Mouse (Mus musculus): ENCODE data around the gene Kiz. TPM values are rescaled to one million over a fixed set of nuclear protein-coding genes. Genes with fewer than 3 reads are reported as not detected.

Gene Kiz
- polyA plus RNA-seq, 1 experiment from 2014 or later = 26.9 TPM

- DNase-seq (ENCODE audit: low spot score) = peak; percentile 61
- Histone ChIP-seq H3K27me3 (replicated peaks; ENCODE audit: control insufficient read depth, insufficient read depth, low read length) (peaks cover 98% of the 10 kb centered on the region), H3K27ac (ENCODE audit: low read depth) (no peak overlapping the region), H3K36me3 (ENCODE audit: control insufficient read depth, insufficient read depth, low read length) (no peaks in the 10 kb centered on the region), H3K9ac (ENCODE audit: low read length) (no peak overlapping the region), H3K4me2 (ENCODE audit: low read length) (no peak overlapping the region), H3K4me1 (replicated peaks; ENCODE audit: control insufficient read depth, insufficient read depth, low read length) (no peaks in the 10 kb centered on the region), H3K9me3 (ENCODE audit: control insufficient read depth, low read length) (no peaks in the 10 kb centered on the region), H3K4me3 (ENCODE audit: low read depth, low read length) (no peak overlapping the region)
- ATAC-seq (replicated peaks; ENCODE audit: low FRiP score, low TSS enrichment, low read depth) = no peak
- WGBS = 5% methylated on average over 31 of the region's 31 CpGs
Observed at GRCm38 (mm10) chr2:146833222-146834063, 22.2 kb upstream of the Kiz start.

GRCm38 (mm10) chr2:146834064-146834313, 21.7 kb upstream of the Kiz start:
- Histone ChIP-seq H3K9ac (ENCODE audit: low read length) (no peak overlapping the region), H3K27ac (ENCODE audit: low read depth) (no peak overlapping the region), H3K4me1 (replicated peaks; ENCODE audit: control insufficient read depth, insufficient read depth, low read length) (no peaks in the 10 kb centered on the region), H3K4me2 (ENCODE audit: low read length) (0 out of 2 replicates have a peak overlapping the region, but pooled peaks have one; percentile 22), H3K27me3 (replicated peaks; ENCODE audit: control insufficient read depth, insufficient read depth, low read length) (peaks cover 98% of the 10 kb centered on the region), H3K4me3 (ENCODE audit: low read depth, low read length) (no peak overlapping the region), H3K9me3 (ENCODE audit: control insufficient read depth, low read length) (no peaks in the 10 kb centered on the region), H3K36me3 (ENCODE audit: control insufficient read depth, insufficient read depth, low read length) (no peaks in the 10 kb centered on the region)
- WGBS = 3% methylated on average over 5 of the region's 5 CpGs
- ATAC-seq (replicated peaks; ENCODE audit: low FRiP score, low TSS enrichment, low read depth) = no peak
- no peak for DNase-seq (ENCODE audit: low spot score)

- Histone ChIP-seq H3K9ac (ENCODE audit: low read length) (no peak overlapping the region), H3K4me2 (ENCODE audit: low read length) (peak overlapping the region; percentile 22; the same call in 1 of the 2 replicates), H3K27me3 (replicated peaks; ENCODE audit: control insufficient read depth, insufficient read depth, low read length) (peaks cover 99% of the 10 kb centered on the region), H3K4me3 (ENCODE audit: low read depth, low read length) (peak overlapping the region; percentile 1; the same call in 1 of the 2 replicates), H3K27ac (ENCODE audit: low read depth) (no peak overlapping the region), H3K4me1 (replicated peaks; ENCODE audit: control insufficient read depth, insufficient read depth, low read length) (no peaks in the 10 kb centered on the region), H3K36me3 (ENCODE audit: control insufficient read depth, insufficient read depth, low read length) (no peaks in the 10 kb centered on the region), H3K9me3 (ENCODE audit: control insufficient read depth, low read length) (no peaks in the 10 kb centered on the region)
- peak; percentile 76 for DNase-seq (ENCODE audit: low spot score)
- 0 out of 2 replicates have a peak, but pooled peaks have one; percentile 22 for ATAC-seq (replicated peaks; ENCODE audit: low FRiP score, low TSS enrichment, low read depth)
- under 1% methylated on average over 63 of the region's 63 CpGs for WGBS
Observed at GRCm38 (mm10) chr2:146834314-146835201, 21.1 kb upstream of the Kiz start.

GRCm38 (mm10) chr2:146835241-146835990, 20.2 kb upstream of the Kiz start:
- peaks cover 99% of the 10 kb centered on the region for H3K27me3 ChIP-seq (replicated peaks; ENCODE audit: control insufficient read depth, insufficient read depth, low read length)
- DNase-seq (ENCODE audit: low spot score) (peak; percentile 60), ATAC-seq (replicated peaks; ENCODE audit: low FRiP score, low TSS enrichment, low read depth) (no peak)
- no peak overlapping the region for H3K27ac ChIP-seq (ENCODE audit: low read depth)
- no peak overlapping the region for H3K9ac ChIP-seq (ENCODE audit: low read length)
- H3K4me2 ChIP-seq (ENCODE audit: low read length) = peak overlapping the region; percentile 22; the same call in 1 of the 2 replicates
- H3K4me3 ChIP-seq (ENCODE audit: low read depth, low read length) = 0 out of 2 replicates have a peak overlapping the region, but pooled peaks have one; percentile 1
- no peaks in the 10 kb centered on the region for H3K4me1 ChIP-seq (replicated peaks; ENCODE audit: control insufficient read depth, insufficient read depth, low read length)
- no peaks in the 10 kb centered on the region for H3K36me3 ChIP-seq (ENCODE audit: control insufficient read depth, insufficient read depth, low read length)
- H3K9me3 ChIP-seq (ENCODE audit: control insufficient read depth, low read length) = no peaks in the 10 kb centered on the region
- WGBS = 3% methylated on average over 20 of the region's 20 CpGs

- no peak overlapping the region for H3K27ac ChIP-seq (ENCODE audit: low read depth)
- ATAC-seq (replicated peaks; ENCODE audit: low FRiP score, low TSS enrichment, low read depth) (no peak), DNase-seq (ENCODE audit: low spot score) (no peak)
- no peak overlapping the region for H3K9ac ChIP-seq (ENCODE audit: low read length)
- peaks cover 99% of the 10 kb centered on the region for H3K27me3 ChIP-seq (replicated peaks; ENCODE audit: control insufficient read depth, insufficient read depth, low read length)
- H3K4me1 ChIP-seq (replicated peaks; ENCODE audit: control insufficient read depth, insufficient read depth, low read length) = no peaks in the 10 kb centered on the region
- H3K4me3 ChIP-seq (ENCODE audit: low read depth, low read length) = no peak overlapping the region
- no peaks in the 10 kb centered on the region for H3K9me3 ChIP-seq (ENCODE audit: control insufficient read depth, low read length)
- no peaks in the 10 kb centered on the region for H3K36me3 ChIP-seq (ENCODE audit: control insufficient read depth, insufficient read depth, low read length)
- no peak overlapping the region for H3K4me2 ChIP-seq (ENCODE audit: low read length)
- WGBS = 1% methylated on average over 13 of the region's 13 CpGs
Observed at GRCm38 (mm10) chr2:146836246-146836645, 19.4 kb upstream of the Kiz start.

- Histone ChIP-seq H3K27me3 (replicated peaks; ENCODE audit: control insufficient read depth, insufficient read depth, low read length) (peaks cover 100% of the 10 kb centered on the region), H3K36me3 (ENCODE audit: control insufficient read depth, insufficient read depth, low read length) (no peaks in the 10 kb centered on the region), H3K4me1 (replicated peaks; ENCODE audit: control insufficient read depth, insufficient read depth, low read length) (no peaks in the 10 kb centered on the region), H3K9ac (ENCODE audit: low read length) (no peak overlapping the region), H3K9me3 (ENCODE audit: control insufficient read depth, low read length) (no peaks in the 10 kb centered on the region), H3K27ac (ENCODE audit: low read depth) (no peak overlapping the region), H3K4me2 (ENCODE audit: low read length) (no peak overlapping the region), H3K4me3 (ENCODE audit: low read depth, low read length) (no peak overlapping the region)
- DNase-seq (ENCODE audit: low spot score) (peak; percentile 64), ATAC-seq (replicated peaks; ENCODE audit: low FRiP score, low TSS enrichment, low read depth) (no peak)
- WGBS = 5% methylated on average over 17 of the region's 17 CpGs
Observed at GRCm38 (mm10) chr2:146836871-146837550, 18.7 kb upstream of the Kiz start.

GRCm38 (mm10) chr2:146837653-146838052, 18.0 kb upstream of the Kiz start:
- peaks cover 100% of the 10 kb centered on the region for H3K27me3 ChIP-seq (replicated peaks; ENCODE audit: control insufficient read depth, insufficient read depth, low read length)
- H3K4me1 ChIP-seq (replicated peaks; ENCODE audit: control insufficient read depth, insufficient read depth, low read length) = no peaks in the 10 kb centered on the region
- no peaks in the 10 kb centered on the region for H3K9me3 ChIP-seq (ENCODE audit: control insufficient read depth, low read length)
- no peak overlapping the region for H3K9ac ChIP-seq (ENCODE audit: low read length)
- WGBS = 0% methylated on average over 1 of the region's 1 CpGs
- DNase-seq (ENCODE audit: low spot score) (peak; percentile 52), ATAC-seq (replicated peaks; ENCODE audit: low FRiP score, low TSS enrichment, low read depth) (no peak)
- H3K4me3 ChIP-seq (ENCODE audit: low read depth, low read length) = no peak overlapping the region
- H3K4me2 ChIP-seq (ENCODE audit: low read length) = no peak overlapping the region
- no peak overlapping the region for H3K27ac ChIP-seq (ENCODE audit: low read depth)
- no peaks in the 10 kb centered on the region for H3K36me3 ChIP-seq (ENCODE audit: control insufficient read depth, insufficient read depth, low read length)
